Mouse (Mus musculus) urinary bladder, adult 18-20 months (tissue): Measurements from ENCODE around the gene Tprg.

Experiments
- DNase-seq, 2 experiments: peaks; one replicate each; pipeline ENCODE4 v3.0.0; 2022; ENCODE audit warnings: low spot score in 2 of 2, mixed read lengths in 2 of 2

Tprg gene

DNA sequence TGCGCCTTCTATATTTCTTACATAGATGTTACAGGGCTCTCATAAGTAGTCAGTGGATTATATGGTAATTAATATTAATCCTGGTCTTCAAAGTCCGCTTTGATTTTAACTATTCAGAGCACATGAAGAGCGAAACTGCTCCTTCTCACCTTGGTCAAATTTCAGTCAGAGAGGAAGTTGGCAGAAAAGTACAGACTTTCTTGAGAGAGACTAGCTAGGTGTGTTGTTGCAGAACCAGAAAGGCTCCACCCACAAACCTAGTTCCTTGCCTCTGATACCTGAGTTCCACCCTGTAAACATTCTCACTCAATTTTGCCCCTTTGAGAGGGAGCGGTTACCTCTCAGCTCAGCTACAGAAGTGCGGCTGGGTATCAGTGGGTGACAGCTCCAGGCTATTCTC, at the start of gene Tprg:
Tprg (plus strand) TSS at position 301 of the 400 bp plus-strand sequence.
- DNase-seq: no peak

DNA sequence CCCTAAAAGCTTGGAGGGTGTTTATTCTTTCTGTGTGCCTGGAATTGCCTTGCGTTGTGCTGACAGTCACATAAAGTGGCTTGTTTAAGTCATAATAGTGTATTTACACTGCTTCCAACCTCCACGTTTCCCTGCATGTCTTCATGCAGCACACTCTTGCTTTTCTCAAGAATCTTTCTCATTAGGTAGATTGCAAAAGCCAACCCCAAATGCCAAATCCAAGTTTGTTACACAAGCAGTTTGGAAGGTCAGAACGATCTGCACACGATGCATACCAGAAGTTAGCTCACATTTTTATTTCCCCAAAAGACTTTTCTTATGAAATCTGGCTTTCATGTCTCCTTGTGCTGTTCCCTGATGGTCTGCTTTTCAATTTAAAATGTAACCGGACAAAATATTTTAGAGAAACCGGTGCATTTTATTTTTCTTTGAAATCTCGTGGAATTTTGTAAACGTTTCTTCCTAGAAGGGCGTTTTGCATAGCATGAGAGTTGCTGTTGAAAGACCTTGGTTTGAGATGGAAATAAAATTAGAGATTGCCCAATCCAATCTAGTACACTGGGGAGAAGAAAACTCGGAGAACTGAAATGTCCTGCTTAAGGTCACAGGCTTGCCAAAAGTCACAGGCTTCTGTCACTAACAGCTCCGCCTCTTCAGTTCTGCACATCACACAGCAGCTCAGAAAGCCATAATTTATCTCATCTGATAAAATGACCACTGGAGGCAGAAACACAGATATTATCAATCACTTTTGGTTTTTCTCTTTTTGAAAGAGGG, 48.2 kb upstream of the Tprg start:
- DNase-seq: no peak

DNA sequence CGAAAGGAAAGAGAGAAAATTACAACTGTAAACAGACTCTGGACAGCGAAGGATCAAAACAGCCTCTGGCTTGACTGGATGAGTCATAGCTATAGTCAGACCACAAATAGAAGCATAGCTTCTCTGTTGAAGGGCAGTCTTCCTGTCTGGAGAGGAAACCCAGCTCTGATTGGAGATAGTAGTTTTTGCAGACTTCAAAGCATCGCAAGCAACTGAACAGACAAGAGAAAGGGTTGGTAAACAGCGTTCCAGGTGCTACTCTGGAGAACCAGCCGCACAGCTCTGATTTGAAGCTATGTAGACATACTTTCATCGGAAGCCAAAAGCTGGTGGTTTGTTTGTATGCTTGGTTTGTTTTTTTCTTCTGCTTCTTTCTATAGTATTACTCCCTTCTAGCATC, 37.7 kb upstream of the Tprg start:
- no peak for DNase-seq

DNA sequence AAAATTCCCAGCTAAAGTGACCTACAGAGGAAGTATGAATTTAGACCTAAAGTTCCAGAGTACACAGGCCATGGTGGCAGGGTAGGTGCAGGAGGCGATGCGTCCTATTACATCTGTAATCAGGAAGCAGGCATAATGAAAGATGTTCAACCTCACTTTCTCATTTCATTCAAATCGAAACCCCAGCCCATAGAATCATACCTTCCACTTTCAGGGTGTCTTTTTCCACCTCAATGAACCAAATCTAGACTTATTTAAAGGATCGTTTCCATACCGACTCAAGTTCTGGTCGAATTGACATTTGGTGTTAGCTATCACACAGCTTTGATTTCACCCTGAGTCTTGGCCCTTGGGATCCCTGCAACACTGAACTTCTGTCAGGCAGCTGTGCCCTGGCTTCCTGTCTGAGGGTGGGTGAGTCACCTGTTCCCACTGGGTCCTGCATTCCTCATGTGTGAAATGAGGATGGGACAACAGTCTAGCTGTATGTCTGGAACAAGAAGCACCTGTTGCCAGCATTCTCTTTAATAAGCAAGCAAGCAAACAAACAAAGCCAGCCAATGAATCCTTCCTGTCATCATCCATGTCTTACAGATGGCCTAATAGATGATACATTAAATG, 36.4 kb upstream of the Tprg start:
- no peak for DNase-seq

DNA sequence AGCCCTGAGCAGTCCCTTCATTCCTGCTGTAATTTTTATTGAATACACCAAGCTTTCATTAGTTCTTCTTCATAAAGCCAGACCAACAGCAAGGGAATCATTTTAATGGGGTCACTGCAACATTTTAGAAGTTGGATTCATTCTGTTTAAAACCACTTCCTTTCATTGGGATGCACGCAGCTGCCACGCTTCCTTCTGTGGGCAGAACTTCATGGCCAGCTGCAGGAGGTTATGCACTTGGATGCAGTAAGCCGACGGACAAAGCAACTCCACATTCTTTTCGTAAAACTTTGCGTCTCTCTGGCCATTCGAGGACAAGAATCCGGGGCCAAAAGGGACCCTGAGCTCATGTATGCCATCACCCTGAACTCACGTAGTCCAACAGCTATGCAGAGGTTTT, 35.5 kb upstream of the Tprg start:
- no peak for DNase-seq

DNA sequence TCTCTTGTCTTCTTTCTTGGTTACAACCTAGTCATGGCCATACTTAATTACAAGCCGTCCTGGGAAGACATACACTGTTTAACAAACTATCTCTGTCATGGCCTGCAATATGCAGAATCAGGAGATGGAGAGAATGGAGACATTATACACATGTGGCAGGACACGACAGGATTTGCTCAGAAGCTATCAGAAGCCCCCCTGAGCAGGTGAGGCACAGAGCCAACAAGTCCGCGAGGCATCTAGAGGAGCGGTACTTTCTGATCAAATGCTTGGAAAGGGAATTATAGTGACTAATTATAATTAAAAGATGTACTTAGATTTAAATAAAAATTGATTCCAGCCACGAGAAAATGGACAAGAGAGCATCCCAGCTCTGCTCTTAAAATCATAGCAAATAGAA, 32.0 kb upstream of the Tprg start:
- DNase-seq: no peak

DNA sequence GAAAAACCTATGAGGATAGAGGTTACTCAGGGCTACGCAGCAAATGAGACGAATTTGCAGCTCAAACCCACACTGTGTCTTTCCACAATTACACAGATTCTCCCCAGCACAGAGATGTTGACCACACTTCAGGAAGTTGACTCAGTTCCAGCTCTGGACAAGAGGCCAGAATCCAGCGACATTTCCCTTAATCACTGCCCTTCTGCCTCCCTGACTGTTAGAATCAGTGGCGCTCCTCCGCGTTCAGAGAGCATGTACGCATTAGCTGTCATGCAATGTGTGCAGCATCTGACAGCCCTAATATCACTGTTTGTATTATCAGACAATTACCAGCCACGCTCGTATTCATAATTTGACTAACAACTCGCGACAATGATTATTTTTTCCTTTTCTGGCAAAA, 31.4 kb upstream of the Tprg start:
- no peak for DNase-seq

DNA sequence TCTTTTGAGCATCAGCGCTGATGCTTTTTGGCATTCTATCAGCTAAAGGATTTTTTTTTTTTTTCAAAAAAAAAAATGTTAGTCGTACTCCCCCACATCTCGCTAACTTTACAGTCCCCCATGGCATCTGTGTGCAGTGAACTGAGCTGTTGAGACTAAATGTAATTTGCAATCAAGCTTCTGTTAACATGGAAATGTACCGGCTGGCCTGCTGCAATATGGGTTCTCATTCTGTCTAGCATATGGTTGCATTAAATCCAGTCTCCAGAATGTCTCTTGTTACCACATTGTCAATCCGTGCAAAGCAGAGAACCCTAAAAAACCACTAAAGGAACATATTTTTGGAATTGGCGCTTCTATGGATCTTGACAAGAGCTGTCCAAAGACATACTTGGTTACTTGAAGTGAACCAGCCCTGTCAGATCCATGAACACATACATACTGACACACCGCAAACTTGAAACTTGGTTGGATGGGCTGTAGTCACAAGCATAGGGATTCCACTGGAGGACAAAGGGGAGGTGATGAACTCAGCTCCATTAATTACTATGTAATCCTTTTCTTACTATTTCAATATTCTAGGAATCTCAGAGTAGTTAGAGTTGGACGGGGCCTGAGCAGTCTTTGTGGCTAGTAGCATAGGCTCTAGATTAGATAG, 30.9 kb upstream of the Tprg start:
- DNase-seq: no peak

DNA sequence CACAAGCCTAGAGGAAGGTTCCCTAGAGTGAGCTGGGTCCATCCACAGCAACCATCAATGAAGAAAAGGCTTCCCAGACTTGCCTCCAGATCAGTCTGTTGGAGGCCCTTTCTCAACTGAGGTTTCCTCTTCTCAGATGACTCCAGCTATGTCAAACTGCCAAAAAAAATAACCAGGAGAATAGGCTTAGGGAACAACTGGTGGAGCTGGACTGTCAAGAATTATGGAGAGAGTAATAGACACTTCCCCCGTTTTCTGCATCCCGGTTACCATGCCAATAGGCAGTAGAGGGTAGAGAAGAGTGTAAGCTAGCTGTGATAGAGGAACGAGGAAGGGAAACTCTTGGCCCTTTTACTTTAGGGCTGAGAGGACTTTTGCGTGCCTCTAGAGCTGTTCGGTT, 24.3 kb upstream of the Tprg start:
- no peak for DNase-seq

DNA sequence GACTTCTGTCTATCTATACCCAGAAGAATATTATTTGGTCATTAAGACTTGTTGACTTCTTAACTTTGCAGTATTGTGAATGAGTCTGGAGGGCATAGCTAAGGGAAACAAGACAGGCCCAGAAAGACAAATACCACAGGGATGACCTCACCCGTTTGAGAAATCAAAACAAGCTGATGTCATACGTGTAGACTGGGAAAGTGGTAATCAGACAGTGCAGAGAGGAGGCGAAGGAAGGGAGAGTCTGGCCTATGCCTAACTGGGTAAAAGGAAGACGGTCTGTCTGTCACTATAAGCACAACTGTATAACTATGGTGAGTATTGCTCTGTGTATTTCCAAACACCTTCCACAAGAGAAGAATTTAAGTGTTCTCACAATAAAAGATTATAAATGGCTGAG, 23.7 kb upstream of the Tprg start:
- peak in 1 of 2 experiments; percentile 10 for DNase-seq

DNA sequence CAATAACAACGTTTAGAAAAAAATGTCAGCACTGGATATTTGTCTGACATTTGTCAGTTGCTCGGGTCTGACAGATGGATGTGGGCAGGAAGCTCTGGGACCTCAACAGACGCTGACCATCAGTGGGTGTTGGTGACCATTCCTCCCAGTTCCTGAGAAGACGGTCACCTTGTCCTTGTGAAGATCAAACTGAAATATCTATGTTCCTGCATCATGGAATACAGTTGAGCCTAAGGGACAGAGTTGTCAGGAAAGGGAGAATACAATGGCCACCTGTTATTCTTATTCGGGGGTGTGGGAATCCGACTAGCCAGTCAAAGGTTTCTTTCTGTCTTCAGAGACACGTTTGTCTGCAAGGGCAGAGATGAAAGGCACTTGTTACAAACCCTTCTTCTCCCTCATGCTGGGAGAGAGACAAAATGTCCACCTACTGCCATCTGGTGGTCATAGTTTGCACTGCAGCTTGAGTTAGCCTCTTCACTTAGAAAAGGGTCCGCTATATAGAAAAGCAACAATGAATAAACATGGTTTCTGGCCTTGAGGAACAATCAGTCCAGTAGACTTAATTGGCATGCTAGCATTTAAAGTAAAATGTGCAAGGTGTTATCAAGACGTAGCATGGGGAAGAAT, 23.0 kb upstream of the Tprg start:
- DNase-seq: peak; percentile 56 to 78

DNA sequence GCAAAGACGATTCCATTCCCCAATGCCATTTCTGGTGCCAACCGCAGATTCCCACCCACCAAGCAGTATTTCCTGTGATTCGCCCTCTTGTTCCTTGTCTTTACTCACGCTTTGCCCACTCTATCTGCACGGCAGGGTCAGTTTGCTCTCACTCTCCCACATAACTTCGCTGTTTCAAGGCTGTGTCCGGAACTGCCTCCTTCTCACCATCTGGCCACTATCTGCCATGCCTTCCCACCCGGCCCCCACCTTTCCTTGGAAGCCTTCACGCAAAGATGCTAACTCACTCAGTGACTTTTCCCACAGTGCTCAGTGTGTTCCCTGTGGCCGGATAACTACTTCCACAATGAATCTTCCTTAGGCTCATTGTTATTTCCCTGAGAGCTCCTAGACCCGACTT, 21.4 kb upstream of the Tprg start:
- DNase-seq: no peak

DNA sequence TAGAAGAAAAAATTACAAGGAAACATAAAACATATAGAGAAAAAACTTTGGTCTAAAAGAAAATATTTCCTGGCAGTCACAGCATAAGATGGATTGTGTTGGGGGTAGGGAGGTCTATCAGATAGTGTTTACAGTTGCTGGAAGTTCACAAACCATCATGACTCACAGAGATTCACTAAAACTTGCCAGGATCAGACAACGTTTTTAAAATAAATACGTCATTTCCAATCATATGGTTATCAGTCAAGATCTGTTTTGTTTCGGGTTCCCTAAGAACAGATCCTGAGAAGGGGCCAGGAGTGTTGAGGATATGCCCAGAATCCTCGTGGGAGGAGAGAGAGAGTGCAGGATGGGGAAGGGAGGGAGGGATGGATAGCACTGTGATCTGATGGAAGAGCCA, 18.3 kb upstream of the Tprg start:
- DNase-seq: no peak

DNA sequence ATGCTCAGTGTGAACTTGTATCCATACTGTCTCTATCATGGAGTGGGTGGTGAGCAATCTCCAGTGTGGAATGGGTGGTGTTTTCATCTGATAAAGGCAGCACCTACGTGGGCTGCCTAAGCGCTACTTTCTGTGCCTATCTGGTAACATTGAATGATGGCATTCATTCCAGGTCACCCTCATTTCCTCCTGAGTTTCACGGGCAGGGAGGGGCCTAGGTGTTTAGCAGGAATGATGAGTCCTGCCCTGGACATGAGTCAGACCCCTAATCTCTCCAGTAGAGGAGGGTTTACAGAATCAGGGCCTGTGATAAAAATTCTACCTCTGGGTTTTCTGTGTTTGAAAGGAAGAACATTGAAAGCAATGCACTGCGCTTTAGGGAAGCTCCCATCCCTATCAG, 4.1 kb upstream of the Tprg start:
- peak in 1 of 2 experiments; percentile 2 for DNase-seq

DNA sequence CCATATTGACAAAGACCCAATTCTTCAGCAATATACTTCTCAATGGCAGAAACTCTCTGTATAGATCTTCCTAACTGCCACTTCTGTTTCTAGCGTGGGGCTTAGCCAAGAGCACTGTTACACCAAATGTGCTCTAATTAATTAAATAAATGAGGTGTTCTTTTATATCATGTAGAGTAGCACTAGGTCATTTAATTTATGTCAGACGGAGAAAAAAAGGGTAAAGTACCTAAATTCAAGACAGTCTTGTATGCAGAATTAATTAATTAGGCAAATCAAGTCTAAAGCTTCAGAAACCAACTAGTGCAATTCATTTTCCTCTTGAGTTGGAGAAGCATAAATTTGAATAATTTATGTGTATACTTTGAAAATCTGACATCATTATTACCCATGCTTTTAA, 7.1 kb downstream of the Tprg start:
- DNase-seq: no peak

DNA sequence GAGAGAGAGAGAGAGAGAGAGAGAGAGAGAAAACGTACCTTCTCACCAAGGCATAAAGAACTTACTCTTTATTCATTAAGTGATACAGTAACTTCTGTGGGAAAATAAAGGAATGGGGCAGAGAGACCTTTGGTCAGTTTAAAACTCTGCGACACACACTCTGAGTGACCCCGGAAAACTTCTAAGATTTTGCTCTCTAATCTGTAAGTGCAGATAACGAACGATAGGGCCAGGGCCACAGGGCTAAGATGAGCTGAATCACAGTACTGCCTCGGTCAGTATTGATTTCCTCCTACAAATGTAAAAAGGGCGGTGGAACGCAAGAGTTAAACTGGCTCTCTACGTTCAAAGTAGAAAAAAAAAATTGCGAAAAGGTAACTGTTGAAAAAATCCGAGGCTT, 8.9 kb downstream of the Tprg start:
- no peak for DNase-seq

DNA sequence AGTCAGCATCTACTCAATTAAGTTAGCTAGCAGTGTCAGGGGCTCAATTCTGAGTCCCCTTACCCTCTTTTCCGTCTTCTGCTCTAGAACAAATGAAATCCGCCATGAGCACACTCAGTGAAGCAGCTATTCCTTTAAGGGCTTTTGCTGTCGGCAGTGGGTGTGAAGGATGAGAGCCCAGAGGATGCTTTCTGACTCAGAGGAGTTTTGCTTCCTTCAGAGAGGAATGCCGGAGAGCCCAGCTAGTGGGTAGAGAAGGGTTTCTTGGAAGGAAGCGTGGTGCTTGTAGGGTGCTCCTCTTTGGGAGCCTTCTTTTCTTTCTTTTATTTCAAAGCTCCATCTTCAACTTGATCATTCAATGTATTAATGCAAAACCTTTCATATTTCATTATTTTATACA, 10.1 kb downstream of the Tprg start:
- DNase-seq: no peak

DNA sequence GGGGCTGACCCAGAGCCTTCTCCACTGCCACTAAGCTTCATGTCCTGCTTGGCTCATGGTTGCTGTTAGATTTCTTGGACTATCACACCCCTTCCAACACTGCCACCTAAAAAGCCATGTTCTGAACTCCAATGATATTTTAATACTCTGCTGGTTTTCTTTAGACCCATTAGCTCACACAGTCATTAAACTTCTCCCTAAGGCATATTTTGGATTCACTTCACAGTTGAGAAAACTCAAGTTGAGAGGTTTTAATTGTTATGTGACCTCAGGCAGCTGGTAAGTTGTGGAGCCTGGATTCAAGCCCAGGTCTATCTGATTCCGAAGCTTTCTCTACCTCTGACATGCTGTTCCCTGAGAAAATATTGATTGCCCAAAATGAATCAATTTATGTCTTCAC, 11.6 kb downstream of the Tprg start:
- DNase-seq: no peak

DNA sequence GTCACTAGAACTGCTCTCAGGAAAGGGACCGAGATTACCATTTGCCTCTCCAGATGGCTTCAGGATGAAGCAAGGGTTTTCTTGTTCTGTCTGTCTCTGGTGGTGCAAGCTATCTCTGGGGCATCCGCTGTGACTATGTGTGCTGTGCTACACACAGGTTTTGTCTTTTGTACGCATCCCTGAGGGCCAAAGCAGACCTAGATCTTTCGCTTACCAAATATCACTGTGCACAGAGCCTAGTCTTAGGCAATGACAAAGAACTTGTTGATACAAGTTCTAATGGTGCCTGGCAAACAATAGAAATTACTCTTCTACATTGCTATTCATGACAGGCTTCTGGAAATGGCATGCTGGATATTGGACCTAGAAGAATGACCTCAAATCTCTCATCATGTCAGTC, 16.0 kb downstream of the Tprg start:
- no peak for DNase-seq

DNA sequence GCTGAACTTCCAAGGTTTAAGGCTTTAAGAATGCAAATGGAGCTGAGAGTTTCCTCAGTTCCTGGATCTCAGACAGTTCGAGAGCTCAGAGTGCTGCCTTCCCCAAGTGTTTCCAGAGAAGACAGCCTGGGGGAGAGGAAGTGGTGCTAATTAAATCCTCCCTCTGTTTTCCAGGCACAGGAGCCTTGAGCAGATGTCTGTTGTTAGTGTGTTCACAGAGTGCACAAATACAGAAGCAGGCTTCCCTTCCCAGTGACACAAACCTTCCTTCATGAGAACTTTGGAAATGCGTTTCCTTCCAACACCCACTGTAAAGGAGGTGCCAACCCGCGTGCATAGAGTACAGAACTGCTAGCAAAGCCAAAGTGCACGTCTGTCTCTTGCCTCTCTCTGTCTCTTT, 27.4 kb downstream of the Tprg start:
- DNase-seq: no peak

DNA sequence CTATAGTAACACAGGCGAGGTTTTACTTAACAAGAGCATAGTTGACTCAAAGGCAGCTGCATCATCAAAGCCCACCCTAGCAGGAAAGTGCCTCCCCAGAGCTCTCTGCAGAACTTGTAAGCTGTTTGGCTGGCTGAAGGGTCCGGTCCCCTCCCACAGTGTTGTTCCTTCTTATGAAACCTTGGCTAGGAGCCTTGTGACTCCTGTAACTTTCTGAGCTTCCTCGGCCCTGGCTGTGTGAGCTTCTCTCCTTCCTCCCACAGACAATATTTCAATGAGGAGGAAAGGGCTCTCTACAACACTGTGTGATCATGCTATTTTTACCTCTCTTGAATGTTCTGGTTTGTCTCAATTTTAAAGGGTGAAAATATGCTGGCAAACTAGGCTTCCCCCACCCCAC, 28.5 kb downstream of the Tprg start:
- DNase-seq: no peak

DNA sequence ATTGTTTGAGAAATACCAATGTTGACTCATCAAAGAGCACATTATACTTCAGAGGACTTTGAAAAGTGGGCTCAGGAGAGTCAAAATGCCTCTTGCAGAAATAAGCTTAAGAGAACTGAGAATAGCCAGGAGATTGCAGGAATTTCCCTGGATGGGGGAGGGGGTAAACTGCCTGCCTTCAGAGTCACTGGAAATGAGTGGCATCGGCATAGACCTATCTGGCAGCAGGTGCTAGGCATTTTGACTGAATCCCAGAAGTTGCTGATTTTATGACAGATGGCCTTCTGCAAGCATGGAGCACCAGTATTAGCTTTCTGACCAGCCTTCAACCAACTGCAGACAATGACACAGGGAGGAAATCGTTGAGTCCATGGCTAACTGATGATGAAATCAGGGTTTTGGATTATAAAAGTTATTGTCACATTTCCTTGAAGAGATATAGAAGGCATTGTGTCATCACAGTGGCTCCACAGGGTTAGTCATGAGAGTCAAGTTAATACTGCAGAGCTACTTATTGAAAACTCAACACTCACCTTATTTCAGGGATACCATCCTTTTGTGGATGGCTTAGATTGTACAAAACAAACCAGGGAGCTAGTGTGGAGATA, 39.1 kb downstream of the Tprg start:
- no peak for DNase-seq
